Mouse (Mus musculus) hindlimb bud, embryonic 11.5 days (tissue): ENCODE measurements around the gene Cdc42bpb.

Experiments used
- DNase-seq: peaks from one replicate; pipeline ENCODE4 v3.0.0-alpha.2; 2012; ENCODE audit warnings: low read depth, low spot score; ENCODE audit errors: extremely low spot score

The Cdc42bpb gene

GRCm38 (mm10) chr12:111377376-111377973 is at the start of gene Cdc42bpb:
TSS of gene Cdc42bpb (minus strand) at chr12:111377718.
- peak; percentile 42 for DNase-seq

- DNase-seq = peak; percentile 61
These were observed 48.4 kb upstream of the Cdc42bpb start for GRCm38 (mm10) chr12:111425789-111426460.

DNA sequence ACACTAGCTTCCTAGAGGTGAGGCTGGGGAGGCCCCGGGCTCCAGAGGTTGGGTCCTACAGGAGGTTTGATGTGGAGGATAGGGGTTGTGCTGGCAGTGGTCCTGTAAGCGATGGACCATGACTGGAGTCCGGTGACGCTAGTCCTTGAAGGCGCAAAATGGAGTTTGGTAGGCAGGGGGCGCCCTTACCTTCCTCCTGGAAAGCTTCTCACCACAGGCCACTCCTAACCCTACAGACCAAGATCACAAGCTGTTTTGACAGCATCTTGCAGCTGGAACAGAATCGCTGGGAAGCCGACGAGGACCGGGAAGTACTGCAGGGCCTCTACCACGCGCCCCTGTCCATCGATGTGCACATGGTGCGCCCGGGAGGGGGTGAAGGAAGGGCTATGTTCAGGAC is 47.7 kb upstream of the Cdc42bpb start:
- DNase-seq = peak; percentile 58

DNA sequence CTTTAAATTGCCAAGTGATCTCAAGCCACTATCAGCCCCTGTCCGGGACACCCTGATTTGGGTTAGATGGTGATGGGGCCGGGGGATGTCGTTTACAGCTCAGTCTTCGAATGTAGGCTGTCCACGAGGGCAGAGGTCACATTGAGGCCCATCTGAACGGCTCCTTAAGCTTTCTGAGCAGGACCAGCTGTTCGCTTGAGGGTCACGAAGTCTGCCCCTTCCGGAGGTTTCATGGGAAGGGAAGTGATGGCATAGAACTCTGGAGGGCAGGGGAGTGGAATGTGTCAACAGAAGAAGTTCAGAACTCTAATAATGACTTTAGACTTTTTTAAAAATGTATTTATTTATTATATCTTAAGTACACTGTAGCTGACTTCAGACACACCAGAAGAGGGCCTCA is 47.0 kb upstream of the Cdc42bpb start:
- no peak for DNase-seq

- DNase-seq = no peak
These were observed 46.1 kb upstream of the Cdc42bpb start for GRCm38 (mm10) chr12:111423570-111424129.

DNA sequence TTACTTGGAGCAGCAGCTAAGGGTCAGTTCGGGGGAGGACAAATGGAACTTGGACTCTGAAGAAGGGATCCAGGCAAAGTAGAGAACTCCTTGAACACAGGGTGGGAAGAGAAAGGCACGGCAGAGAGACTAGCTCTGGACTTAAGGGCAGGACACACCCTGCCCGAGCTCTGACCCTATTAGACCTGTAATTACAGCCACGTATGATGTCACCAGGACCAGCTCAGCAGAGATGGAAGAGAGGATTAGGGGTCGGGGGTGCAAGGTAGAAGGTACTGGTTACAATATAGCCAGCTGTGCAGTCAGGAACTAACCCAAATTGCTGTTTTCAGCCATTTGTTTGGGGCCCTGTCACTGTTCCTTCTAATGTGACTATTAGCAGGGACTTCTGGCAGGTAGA is 45.3 kb upstream of the Cdc42bpb start:
- DNase-seq = no peak

- no peak for DNase-seq
These were observed 43.6 kb upstream of the Cdc42bpb start for GRCm38 (mm10) chr12:111420946-111421709.

GRCm38 (mm10) chr12:111419918-111420317 is 42.4 kb upstream of the Cdc42bpb start:
- DNase-seq = no peak

- no peak for DNase-seq
These were observed 39.6 kb upstream of the Cdc42bpb start, which contains the start of gene Exoc3l4 for GRCm38 (mm10) chr12:111416921-111417779. TSS of gene Exoc3l4 (plus strand) at chr12:111417017.

DNA sequence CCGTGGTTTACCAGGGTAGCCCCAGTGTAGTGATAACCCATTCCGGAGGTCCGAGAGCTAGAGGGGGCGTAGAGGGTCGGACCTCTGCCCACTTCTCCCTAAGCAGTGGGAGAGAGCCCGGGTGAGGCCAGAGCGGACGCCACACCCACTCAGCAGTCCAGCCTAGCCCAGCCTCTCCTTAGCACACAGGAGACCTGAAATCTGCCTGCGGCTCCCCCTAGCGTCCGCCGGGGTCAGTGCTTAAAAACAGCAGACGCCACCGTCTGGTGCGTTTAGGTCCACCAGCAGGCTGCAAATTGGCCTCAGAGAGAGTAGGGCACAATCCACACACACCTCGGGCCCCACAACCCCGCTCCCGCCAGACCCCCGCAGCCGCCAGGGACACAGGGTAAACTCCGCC is 35.8 kb upstream of the Cdc42bpb start:
- peak; percentile 82 for DNase-seq

GRCm38 (mm10) chr12:111412581-111413284 is 35.2 kb upstream of the Cdc42bpb start:
- no peak for DNase-seq

DNA sequence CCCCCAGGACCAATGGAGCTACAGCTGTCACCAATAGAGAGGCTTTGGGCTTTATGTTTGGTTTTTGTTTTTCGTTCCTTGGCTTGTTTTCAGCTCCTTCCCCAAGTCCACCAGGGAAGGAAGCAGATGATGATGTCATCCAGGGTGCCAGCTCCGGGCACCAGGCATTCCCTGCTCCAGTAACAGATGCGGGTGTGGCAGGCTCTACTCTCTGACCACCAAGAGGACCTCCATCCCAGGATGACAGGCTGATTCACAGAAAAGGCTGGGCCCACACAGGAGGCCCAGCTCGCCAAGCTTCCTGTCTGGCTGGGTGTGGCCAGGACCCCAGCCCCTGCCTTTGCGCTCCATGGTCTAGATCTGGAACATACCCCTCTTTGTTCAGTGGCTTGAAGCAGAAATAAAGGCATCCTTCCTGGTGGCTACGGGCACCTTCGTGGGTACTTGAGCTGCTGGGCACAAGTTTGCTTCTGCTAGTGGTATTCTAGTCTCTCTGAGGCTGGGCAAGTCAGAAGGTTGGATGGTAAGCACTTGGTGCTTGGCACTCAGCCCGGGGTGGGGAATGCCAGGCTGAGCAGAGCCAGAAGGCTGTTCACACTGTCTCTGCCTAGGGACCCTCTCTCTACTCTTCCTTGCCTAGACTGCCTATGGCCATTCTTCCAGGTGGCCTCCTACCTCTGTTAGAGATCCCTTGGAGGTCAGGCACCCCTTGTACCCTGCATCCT is 34.3 kb upstream of the Cdc42bpb start:
- DNase-seq = no peak

GRCm38 (mm10) chr12:111409583-111409982 is 32.1 kb upstream of the Cdc42bpb start:
- DNase-seq = no peak

GRCm38 (mm10) chr12:111406622-111407021 is 29.1 kb upstream of the Cdc42bpb start, which contains the start of gene Lbhd2:
TSS of gene Lbhd2 (plus strand) at chr12:111406809.
- no peak for DNase-seq

- no peak for DNase-seq
These were observed 27.4 kb upstream of the Cdc42bpb start for GRCm38 (mm10) chr12:111404880-111405279.

DNA sequence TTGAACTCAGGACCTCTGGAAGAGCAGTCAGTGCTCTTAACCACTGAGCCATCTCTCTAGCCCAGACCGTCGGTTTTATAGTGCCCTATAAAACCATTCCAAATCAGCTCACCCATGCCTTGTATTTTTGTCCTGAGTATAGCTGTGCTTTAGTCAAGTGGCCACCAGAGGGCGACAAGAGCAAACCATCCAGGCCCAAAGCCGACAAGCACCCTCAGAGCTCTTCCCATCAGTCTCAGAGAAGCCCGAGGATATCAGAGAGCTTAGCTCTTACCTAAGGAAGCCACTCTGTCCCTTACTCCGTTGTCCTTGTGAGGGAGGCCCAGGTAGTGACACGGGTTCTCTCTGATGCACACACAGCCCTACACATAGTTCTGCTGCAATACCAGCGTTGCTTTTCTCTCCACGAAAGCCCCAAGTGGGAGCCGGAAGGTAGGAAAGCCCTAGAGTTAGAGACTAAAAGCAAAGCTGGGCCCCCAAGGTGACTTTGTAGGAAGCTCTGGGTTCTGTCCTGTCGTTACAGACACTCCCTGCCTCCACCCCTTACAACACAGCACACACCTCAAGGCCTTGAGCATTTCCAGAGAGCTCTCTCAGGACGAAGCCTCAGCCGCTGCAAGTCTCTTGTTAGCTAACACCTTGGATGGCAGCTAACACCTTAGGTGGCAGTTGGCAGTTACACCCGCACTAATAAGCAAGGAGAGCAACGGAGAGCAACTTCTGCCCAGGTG is 24.1 kb upstream of the Cdc42bpb start:
- DNase-seq = peak; percentile 68

GRCm38 (mm10) chr12:111396997-111397396 is 19.5 kb upstream of the Cdc42bpb start:
- no peak for DNase-seq

DNA sequence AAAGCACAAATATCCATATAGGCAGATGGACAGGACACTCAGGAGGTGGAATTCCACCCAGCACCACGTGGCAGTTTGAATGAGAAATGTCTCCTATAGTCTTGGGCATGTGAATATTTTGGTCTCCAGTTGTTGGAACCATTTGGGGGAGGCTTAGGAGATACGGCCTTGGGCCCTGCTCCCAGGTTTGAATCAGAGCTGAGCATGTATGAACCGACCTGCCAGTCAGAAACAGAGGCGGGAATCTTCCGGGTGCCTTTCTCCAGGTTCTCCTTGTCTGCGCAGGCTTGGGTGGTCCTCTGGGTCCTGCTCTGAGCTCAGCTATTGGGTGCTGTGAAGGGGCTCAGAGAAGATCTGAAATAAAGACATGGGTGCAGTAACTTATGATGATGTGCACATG is 16.5 kb upstream of the Cdc42bpb start:
- no peak for DNase-seq

- DNase-seq = no peak
These were observed 9.6 kb upstream of the Cdc42bpb start for GRCm38 (mm10) chr12:111387146-111387545.
